25 mouse cellular contexts compared by ENCODE assay signal in the genomic region with DNA sequence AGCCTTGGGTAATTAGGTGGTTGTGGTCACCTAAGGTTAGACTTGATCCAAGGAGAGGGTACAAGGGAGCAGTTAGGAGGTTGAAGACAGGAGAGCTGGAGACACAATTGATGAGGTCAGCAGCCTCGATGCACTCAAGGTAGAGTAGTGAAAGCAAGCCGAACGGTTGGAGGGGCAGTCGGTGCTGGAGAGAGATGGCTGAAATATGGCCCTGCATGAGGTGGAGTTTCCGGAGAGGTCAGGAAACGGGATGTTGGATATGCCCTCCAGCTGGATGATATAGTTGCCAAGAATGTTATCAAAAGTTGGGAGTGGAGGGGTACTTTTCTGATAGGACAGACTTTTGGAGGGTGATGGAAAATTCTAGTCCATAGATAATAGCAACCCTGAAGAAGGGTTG. TPM values are rescaled to one million over a fixed set of nuclear protein-coding genes. Genes with fewer than 3 reads are reported as not detected.
DNase-seq lines count a peak whose midpoint lies in the region; ATAC-seq and TF ChIP-seq lines count a peak whose summit lies in the region.
"Had no signal": no experiment of that assay in that cellular context is flagged by ENCODE, and none has a peak within 500 bp of the region (broad histone marks: within the 10 kb centered on the region; RNA-seq: fewer than 3 reads in every experiment).

No protein-coding gene starts in this region.

- H3K27ac ChIP-seq in heart, adult 2 months: no peak overlapping the region
- peak overlapping the region; percentile 41; the same call in 1 of the 2 replicates for H3K27ac ChIP-seq in intestine, postnatal 0 days (ENCODE audit: low read depth, low read length)
- H3K27ac ChIP-seq in intestine, embryonic 16.5 days (ENCODE audit: low read length): no peak overlapping the region
- H3K27ac ChIP-seq in lung, embryonic 16.5 days (ENCODE audit: low read length): peak overlapping the region; percentile 27; the same call in 1 of the 2 replicates
- no peak overlapping the region for H3K27ac ChIP-seq in cerebellum, adult 2 months (ENCODE audit: insufficient read depth, low read length)
- H3K27ac ChIP-seq: forebrain, embryonic 13.5 days; hindbrain, embryonic 12.5 days; layer of hippocampus, adult 2 months; limb, embryonic 12.5 days; midbrain, embryonic 15.5 days; neural tube, embryonic 12.5 days; stomach, postnatal 0 days had no signal

- ATAC-seq in intestine, postnatal 0 days: no peak
- no peak for ATAC-seq in intestine, embryonic 16.5 days
- ATAC-seq in lung, embryonic 16.5 days (ENCODE audit: low read depth): no peak
- ATAC-seq: CD4-positive, CD25-positive, alpha-beta regulatory T cell, adult 4 months; forebrain, embryonic 13.5 days; liver, postnatal 0 days; midbrain, embryonic 15.5 days had no signal

- no peak for TF ChIP-seq POLR2A in heart, adult 2 months (IDR thresholded peaks at IDR 0.05; ENCODE audit: insufficient read depth, low read depth, low read length)
- TF ChIP-seq POLR2A in cerebellum, adult 2 months (IDR thresholded peaks at IDR 0.05; ENCODE audit: borderline replicate concordance, insufficient read depth, low read length): no peak

- H3K79me2 ChIP-seq in heart, adult 2 months (replicated peaks; ENCODE audit: control insufficient read depth, insufficient read depth, low read length): peaks cover 11% of the 10 kb centered on the region

- no peak for TF ChIP-seq CTCF in heart, adult 2 months (IDR thresholded peaks at IDR 0.05)
- TF ChIP-seq CTCF in intestine, postnatal 0 days (IDR thresholded peaks at IDR 0.05; ENCODE audit: low read depth): no peak
- no peak for TF ChIP-seq CTCF in cerebellum, adult 2 months (IDR thresholded peaks at IDR 0.05; ENCODE audit: borderline replicate concordance, insufficient read depth, low read depth, low read length)

- 14% methylated on average over 6 of the region's 6 CpGs for WGBS in heart, adult 2 months
- 57% methylated on average over 6 of the region's 6 CpGs for WGBS in intestine, postnatal 0 days
- 63% methylated on average over 6 of the region's 6 CpGs for WGBS in intestine, embryonic 16.5 days
- WGBS in lung, embryonic 16.5 days: 35% methylated on average over 6 of the region's 6 CpGs
- 62% methylated on average over 6 of the region's 6 CpGs for WGBS in cerebellum, adult 2 months

- no peak overlapping the region for H3K4me2 ChIP-seq in intestine, postnatal 0 days (replicated peaks; ENCODE audit: low read depth)
- H3K4me2 ChIP-seq in intestine, embryonic 16.5 days (ENCODE audit: low read depth, low read length): no peak overlapping the region
- no peak overlapping the region for H3K4me2 ChIP-seq in lung, embryonic 16.5 days (ENCODE audit: low read depth, low read length)
- H3K4me2 ChIP-seq: forebrain, embryonic 13.5 days; hindbrain, embryonic 12.5 days; limb, embryonic 12.5 days; liver, embryonic 11.5 days; midbrain, embryonic 15.5 days; neural tube, embryonic 12.5 days had no signal

- H3K4me1 ChIP-seq in heart, adult 2 months (ENCODE audit: control insufficient read depth, insufficient read depth, low read length): peaks cover 22% of the 10 kb centered on the region
- H3K4me1 ChIP-seq in intestine, postnatal 0 days (replicated peaks; ENCODE audit: control insufficient read depth, insufficient read depth, low read length): 0 out of 2 replicates have a peak, but pooled peaks cover 5% of the 10 kb centered on the region
- H3K4me1 ChIP-seq in intestine, embryonic 16.5 days (ENCODE audit: control insufficient read depth, insufficient read depth, low read length): peaks cover 43% of the 10 kb centered on the region
- peaks cover 17% of the 10 kb centered on the region for H3K4me1 ChIP-seq in lung, embryonic 16.5 days (replicated peaks; ENCODE audit: control insufficient read depth, insufficient read depth, low read length)
- peaks cover 14% of the 10 kb centered on the region for H3K4me1 ChIP-seq in cerebellum, adult 2 months (ENCODE audit: control insufficient read depth, insufficient read depth, low read length)
- H3K4me1 ChIP-seq: forebrain, embryonic 13.5 days; midbrain, embryonic 15.5 days had no signal

- no peak overlapping the region for H3K9ac ChIP-seq in heart, adult 2 months (ENCODE audit: low read depth, low read length)
- H3K9ac ChIP-seq in intestine, postnatal 0 days (ENCODE audit: low read depth, low read length): no peak overlapping the region
- H3K9ac ChIP-seq in intestine, embryonic 16.5 days (ENCODE audit: low read depth, low read length): no peak overlapping the region
- H3K9ac ChIP-seq in lung, embryonic 16.5 days (ENCODE audit: low read length): no peak overlapping the region
- H3K9ac ChIP-seq: forebrain, embryonic 13.5 days; hindbrain, embryonic 12.5 days; limb, embryonic 12.5 days; liver, postnatal 0 days; midbrain, embryonic 15.5 days; neural tube, embryonic 12.5 days had no signal

- DNase-seq in heart, adult 2 months: no peak
- no peak for DNase-seq in heart, adult 9 months (ENCODE audit: low spot score in 2 of 2)
- DNase-seq in lung, postnatal 36 days: no peak
- DNase-seq in cerebellum, adult 2 months: no peak
- DNase-seq: adrenal gland, postnatal 14 days; cerebellum, adult 8-10 months; cerebellum, postnatal 36 days; kidney, adult 9 months; liver, postnatal 0 days; lung, postnatal 14 days; right cerebral cortex, postnatal 14 days; thymus, adult 2 months; thymus, postnatal 4 days had no signal

- H3K9me3 ChIP-seq in intestine, postnatal 0 days (ENCODE audit: control insufficient read depth): no peaks in the 10 kb centered on the region
- H3K9me3 ChIP-seq in intestine, embryonic 16.5 days (ENCODE audit: control insufficient read depth, low read length): no peaks in the 10 kb centered on the region
- H3K9me3 ChIP-seq in lung, embryonic 16.5 days (ENCODE audit: control insufficient read depth, low read length): no peaks in the 10 kb centered on the region
- H3K9me3 ChIP-seq: forebrain, embryonic 13.5 days; hindbrain, embryonic 12.5 days; limb, embryonic 12.5 days; midbrain, embryonic 15.5 days; neural tube, embryonic 12.5 days had no signal

- H3K4me3 ChIP-seq in heart, adult 2 months: 0 out of 2 replicates have a peak overlapping the region, but pooled peaks have one; percentile 6
- no peak overlapping the region for H3K4me3 ChIP-seq in intestine, postnatal 0 days (ENCODE audit: low read depth, low read length)
- no peak overlapping the region for H3K4me3 ChIP-seq in intestine, embryonic 16.5 days (ENCODE audit: low read length)
- no peak overlapping the region for H3K4me3 ChIP-seq in lung, embryonic 16.5 days (ENCODE audit: low read length)
- H3K4me3 ChIP-seq in cerebellum, adult 2 months (replicated peaks; ENCODE audit: insufficient read depth, low read depth, low read length): no peak overlapping the region
- H3K4me3 ChIP-seq: forebrain, embryonic 13.5 days; hindbrain, embryonic 12.5 days; layer of hippocampus, adult 2 months; limb, embryonic 12.5 days; midbrain, embryonic 15.5 days; neural tube, embryonic 12.5 days had no signal

- intact Hi-C loops in heart, adult 2 months (cut with DNase I): no loop called here

- peaks cover 17% of the 10 kb centered on the region for H3K36me3 ChIP-seq in heart, adult 2 months (ENCODE audit: control insufficient read depth, insufficient read depth, low read length)
- peaks cover 30% of the 10 kb centered on the region for H3K36me3 ChIP-seq in intestine, postnatal 0 days (ENCODE audit: control insufficient read depth, insufficient read depth)
- peaks cover 14% of the 10 kb centered on the region for H3K36me3 ChIP-seq in intestine, embryonic 16.5 days (ENCODE audit: control insufficient read depth, insufficient read depth, low read length)
- peaks cover 21% of the 10 kb centered on the region for H3K36me3 ChIP-seq in lung, embryonic 16.5 days (ENCODE audit: control insufficient read depth, insufficient read depth, low read length)

- no peak for TF ChIP-seq EP300 in heart, adult 2 months (IDR thresholded peaks at IDR 0.05; ENCODE audit: insufficient read depth, low read depth, low read length)

- H3K27me3 ChIP-seq in heart, adult 2 months (ENCODE audit: control insufficient read depth, insufficient read depth, low read length): no peaks in the 10 kb centered on the region
- no peaks in the 10 kb centered on the region for H3K27me3 ChIP-seq in intestine, postnatal 0 days (replicated peaks; ENCODE audit: control insufficient read depth, insufficient read depth, low read length)
- H3K27me3 ChIP-seq in intestine, embryonic 16.5 days (replicated peaks; ENCODE audit: control insufficient read depth, insufficient read depth, low read length): no peaks in the 10 kb centered on the region
- H3K27me3 ChIP-seq in lung, embryonic 16.5 days (ENCODE audit: control insufficient read depth, insufficient read depth, low read depth, low read length): no peaks in the 10 kb centered on the region
- H3K27me3 ChIP-seq in cerebellum, adult 2 months (ENCODE audit: control insufficient read depth, insufficient read depth, low read length): no peaks in the 10 kb centered on the region
- H3K27me3 ChIP-seq: forebrain, embryonic 13.5 days; hindbrain, embryonic 12.5 days; limb, embryonic 12.5 days; midbrain, embryonic 15.5 days; neural tube, embryonic 12.5 days had no signal

RNA-seq across cellular contexts. Expression of gene AC170998.1, which starts 13.6 kb away (rescaled TPM):
- under 1 TPM in 1 of 2 experiments, not detected in 1; 0.52 TPM for total RNA-seq in heart, adult 2 months (2021)
- 0.27 TPM in 1 of 2 replicates, not detected in the other for polyA plus RNA-seq in heart, adult 2 months (2012; rRNA removed)
- polyA plus RNA-seq in intestine, postnatal 0 days (2015; fragmentation: Nextera tagmentation; extraction: Ambion mirVana): 1.2 and 1.5 TPM in 2 replicates
- polyA plus RNA-seq in intestine, embryonic 16.5 days (2015; fragmentation: Nextera tagmentation; extraction: Ambion mirVana): 2.1 TPM in 2 replicates
- 2.7 and 3.2 TPM in 2 replicates for polyA plus RNA-seq in lung, embryonic 16.5 days (2015; fragmentation: Nextera tagmentation; extraction: Ambion mirVana)
- polyA plus RNA-seq in cerebellum, adult 2 months (2012; rRNA removed): 1.0 and 2.0 TPM in 2 replicates

RNA-seq across cellular contexts. Expression of gene Mapk14, which starts 21.2 kb away (rescaled TPM):
- total RNA-seq in heart, adult 2 months (2021): 10 to 100 TPM; 50.1 to 52.8 TPM
- polyA plus RNA-seq in heart, adult 2 months (2012; rRNA removed): 51.3 and 95.3 TPM in 2 replicates
- polyA plus RNA-seq in intestine, postnatal 0 days (2015; fragmentation: Nextera tagmentation; extraction: Ambion mirVana): 23.6 and 24.6 TPM in 2 replicates
- 34.5 and 37.5 TPM in 2 replicates for polyA plus RNA-seq in intestine, embryonic 16.5 days (2015; fragmentation: Nextera tagmentation; extraction: Ambion mirVana)
- 46.1 and 49.8 TPM in 2 replicates for polyA plus RNA-seq in lung, embryonic 16.5 days (2015; fragmentation: Nextera tagmentation; extraction: Ambion mirVana)
- polyA plus RNA-seq in cerebellum, adult 2 months (2012; rRNA removed): 114 and 116 TPM in 2 replicates

RNA-seq across cellular contexts. Expression of gene Slc26a8, which starts 22.3 kb away (rescaled TPM):
- under 1 TPM; 0.26 to 0.70 TPM for total RNA-seq in heart, adult 2 months (2021)
- polyA plus RNA-seq in heart, adult 2 months (2012; rRNA removed): 0.73 and 1.3 TPM in 2 replicates
- 0.17 and 0.40 TPM in 2 replicates for polyA plus RNA-seq in intestine, postnatal 0 days (2015; fragmentation: Nextera tagmentation; extraction: Ambion mirVana)
- polyA plus RNA-seq in intestine, embryonic 16.5 days (2015; fragmentation: Nextera tagmentation; extraction: Ambion mirVana): 0.17 and 0.28 TPM in 2 replicates
- 0.43 and 0.74 TPM in 2 replicates for polyA plus RNA-seq in lung, embryonic 16.5 days (2015; fragmentation: Nextera tagmentation; extraction: Ambion mirVana)
- polyA plus RNA-seq in cerebellum, adult 2 months (2012; rRNA removed): 4.9 and 5.5 TPM in 2 replicates

RNA-seq across cellular contexts. Expression of gene Mapk13, which starts 56.8 kb away (rescaled TPM):
- total RNA-seq in heart, adult 2 months (2021): under 1 TPM; 0.48 to 0.52 TPM
- 0.38 and 0.78 TPM in 2 replicates for polyA plus RNA-seq in heart, adult 2 months (2012; rRNA removed)
- polyA plus RNA-seq in intestine, postnatal 0 days (2015; fragmentation: Nextera tagmentation; extraction: Ambion mirVana): 204 and 222 TPM in 2 replicates
- 259 and 260 TPM in 2 replicates for polyA plus RNA-seq in intestine, embryonic 16.5 days (2015; fragmentation: Nextera tagmentation; extraction: Ambion mirVana)
- polyA plus RNA-seq in lung, embryonic 16.5 days (2015; fragmentation: Nextera tagmentation; extraction: Ambion mirVana): 78.6 and 80.0 TPM in 2 replicates
- 5.6 TPM in 2 replicates for polyA plus RNA-seq in cerebellum, adult 2 months (2012; rRNA removed)
- polyA plus RNA-seq: CD4-positive, CD25-positive, alpha-beta regulatory T cell, adult 4 months had no signal

Comparison
In these comparisons a context has a peak if more than half of its experiments do, and no peak if none do; other contexts are left out.
1. H3K27ac ChIP-seq: peak in intestine, postnatal 0 days (single experiment) and lung, embryonic 16.5 days (single experiment); none in heart, adult 2 months (single experiment), intestine, embryonic 16.5 days (single experiment) and cerebellum, adult 2 months (single experiment).